Mouse (Mus musculus): ENCODE measurements around the gene Ly75. TPM values are rescaled to one million over a fixed set of nuclear protein-coding genes. Genes with fewer than 3 reads are reported as not detected.

The Ly75 gene
- 0.86 and 1.0 TPM in 2 replicates for polyA plus RNA-seq (2015; fragmentation: Nextera tagmentation; extraction: Ambion mirVana)

DNA sequence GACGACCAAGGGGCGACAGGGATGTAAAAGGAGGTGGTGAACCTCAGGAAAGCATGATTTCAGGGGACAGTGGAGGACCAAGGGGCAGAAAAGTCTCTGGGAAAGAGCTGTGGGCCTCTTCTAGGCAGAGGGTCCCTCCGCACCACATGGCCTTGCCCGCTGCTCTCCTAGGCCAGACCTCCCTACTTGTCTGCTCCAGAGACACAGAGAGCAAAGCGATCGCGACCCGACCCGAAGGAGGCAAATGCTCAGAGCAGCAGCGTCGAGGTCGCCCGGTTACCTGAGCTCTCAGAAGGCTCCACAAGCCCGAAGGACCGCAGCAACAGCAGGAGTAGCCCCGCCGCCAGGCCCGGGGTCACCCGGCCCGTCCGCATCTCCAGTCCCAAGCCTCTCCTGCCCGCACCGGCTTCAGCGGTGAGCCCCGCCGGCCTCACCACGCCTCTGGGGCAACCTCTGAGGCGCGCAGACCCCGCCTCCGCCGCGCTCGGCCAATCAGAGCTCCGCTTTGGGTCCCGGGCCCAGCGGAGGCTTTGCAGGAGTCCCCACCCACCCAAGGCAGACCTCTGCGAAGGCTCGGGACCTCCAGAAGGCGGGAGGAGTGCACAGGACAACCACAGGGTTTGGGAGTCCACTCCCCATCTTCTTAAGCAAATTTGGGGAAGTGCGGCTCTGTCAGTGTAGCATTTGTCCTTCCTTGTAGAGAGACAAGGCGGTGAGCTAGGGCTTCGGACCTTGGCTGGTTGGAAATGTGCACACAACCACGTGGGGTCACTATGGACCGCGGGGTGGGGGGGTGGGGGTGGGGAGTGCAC is at the start of gene Ly75:
Gene Ly75, minus strand, starts transcription at position 446 of the 812 bp plus-strand sequence.
- Histone ChIP-seq H3K27me3 (ENCODE audit: control insufficient read depth, insufficient read depth, low read length) (no peaks in the 10 kb centered on the region), H3K9me3 (replicated peaks; ENCODE audit: control insufficient read depth, low read length) (no peaks in the 10 kb centered on the region), H3K36me3 (ENCODE audit: control insufficient read depth, insufficient read depth, low read length) (no peaks in the 10 kb centered on the region), H3K4me1 (ENCODE audit: control insufficient read depth, insufficient read depth, low read length) (no peaks in the 10 kb centered on the region), H3K4me3 (replicated peaks; ENCODE audit: low read length) (peak within 1 kb of the TSS; percentile 65), H3K27ac (ENCODE audit: low read length) (no peak within 1 kb of the TSS), H3K9ac (ENCODE audit: low read length) (peak within 1 kb of the TSS; percentile 63), H3K4me2 (ENCODE audit: low read depth, low read length) (peak within 1 kb of the TSS; percentile 76)
- ATAC-seq (ENCODE audit: insufficient read depth, low FRiP score): peak; percentile 98
- WGBS: 1% methylated on average over 46 of the region's 46 CpGs

DNA sequence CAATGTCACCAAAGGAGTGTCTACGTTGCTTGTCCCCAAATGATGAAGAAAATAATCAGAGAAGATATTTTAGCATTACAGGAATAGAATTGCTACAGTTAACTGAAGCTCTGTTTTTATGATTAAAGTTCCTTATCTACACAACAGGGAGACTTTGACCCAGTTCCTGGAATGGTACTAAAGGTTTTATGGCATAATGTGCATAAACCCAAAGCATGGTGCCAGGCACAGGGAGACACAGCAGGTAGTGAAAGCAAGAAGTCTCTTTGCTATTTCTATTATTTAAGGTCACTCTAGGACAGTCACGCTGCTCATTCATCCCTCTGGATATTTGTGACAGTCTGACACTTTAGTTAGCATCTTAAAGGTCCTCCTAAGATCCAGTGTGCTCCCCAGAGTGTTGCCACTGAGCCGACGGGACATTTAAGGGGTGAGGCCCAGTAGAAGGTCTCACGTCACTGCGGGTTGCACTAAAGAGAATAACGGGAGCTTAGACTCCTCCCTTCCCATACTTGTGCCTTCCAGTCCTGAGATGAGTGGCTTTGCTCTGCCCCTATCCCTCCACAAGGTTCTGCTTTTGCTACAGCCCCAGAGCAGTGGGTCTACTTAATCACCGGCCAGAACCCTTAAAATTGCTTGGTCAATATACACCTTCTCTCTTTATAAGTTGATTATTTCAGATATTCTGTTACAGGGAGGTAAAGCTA is 47.4 kb upstream of the Ly75 start:
- Histone ChIP-seq H3K4me3 (replicated peaks; ENCODE audit: low read length) (no peak overlapping the region), H3K4me2 (ENCODE audit: low read depth, low read length) (no peak overlapping the region), H3K9ac (ENCODE audit: low read length) (no peak overlapping the region), H3K27me3 (ENCODE audit: control insufficient read depth, insufficient read depth, low read length) (no peaks in the 10 kb centered on the region), H3K36me3 (ENCODE audit: control insufficient read depth, insufficient read depth, low read length) (no peaks in the 10 kb centered on the region), H3K4me1 (ENCODE audit: control insufficient read depth, insufficient read depth, low read length) (no peaks in the 10 kb centered on the region), H3K9me3 (replicated peaks; ENCODE audit: control insufficient read depth, low read length) (no peaks in the 10 kb centered on the region), H3K27ac (ENCODE audit: low read length) (no peak overlapping the region)
- WGBS: 70% methylated on average over 8 of the region's 8 CpGs
- no peak for ATAC-seq (ENCODE audit: insufficient read depth, low FRiP score)

DNA sequence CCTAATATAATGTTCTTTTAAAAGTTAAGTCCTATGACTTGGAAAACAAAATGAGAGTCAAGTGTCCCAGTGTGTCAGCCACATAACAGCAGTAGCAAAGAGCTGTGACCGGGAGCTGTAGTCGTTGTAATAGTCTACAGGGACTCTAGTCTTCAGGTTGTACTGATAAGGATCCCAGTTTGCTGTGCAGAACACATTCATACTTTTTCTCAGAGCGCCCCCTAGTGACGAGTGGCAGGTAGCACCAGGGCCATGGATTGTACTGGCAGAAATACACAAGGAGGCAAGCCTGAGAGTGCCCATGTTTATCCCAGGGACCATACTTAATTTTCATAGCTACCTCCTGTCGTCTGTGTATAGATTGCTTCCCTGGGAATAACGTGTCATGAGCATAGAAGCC is 35.0 kb upstream of the Ly75 start:
- no peak overlapping the region for H3K4me3 ChIP-seq (replicated peaks; ENCODE audit: low read length)
- ATAC-seq (ENCODE audit: insufficient read depth, low FRiP score): peak; percentile 56; the same call in 1 of the 2 replicates
- H3K27me3 ChIP-seq (ENCODE audit: control insufficient read depth, insufficient read depth, low read length): no peaks in the 10 kb centered on the region
- H3K36me3 ChIP-seq (ENCODE audit: control insufficient read depth, insufficient read depth, low read length): no peaks in the 10 kb centered on the region
- H3K27ac ChIP-seq (ENCODE audit: low read length): no peak overlapping the region
- WGBS: 9% methylated on average over 6 of the region's 6 CpGs
- no peak overlapping the region for H3K9ac ChIP-seq (ENCODE audit: low read length)
- 0 out of 2 replicates have a peak, but pooled peaks cover 2% of the 10 kb centered on the region for H3K4me1 ChIP-seq (ENCODE audit: control insufficient read depth, insufficient read depth, low read length)
- H3K9me3 ChIP-seq (replicated peaks; ENCODE audit: control insufficient read depth, low read length): no peaks in the 10 kb centered on the region
- no peak overlapping the region for H3K4me2 ChIP-seq (ENCODE audit: low read depth, low read length)

DNA sequence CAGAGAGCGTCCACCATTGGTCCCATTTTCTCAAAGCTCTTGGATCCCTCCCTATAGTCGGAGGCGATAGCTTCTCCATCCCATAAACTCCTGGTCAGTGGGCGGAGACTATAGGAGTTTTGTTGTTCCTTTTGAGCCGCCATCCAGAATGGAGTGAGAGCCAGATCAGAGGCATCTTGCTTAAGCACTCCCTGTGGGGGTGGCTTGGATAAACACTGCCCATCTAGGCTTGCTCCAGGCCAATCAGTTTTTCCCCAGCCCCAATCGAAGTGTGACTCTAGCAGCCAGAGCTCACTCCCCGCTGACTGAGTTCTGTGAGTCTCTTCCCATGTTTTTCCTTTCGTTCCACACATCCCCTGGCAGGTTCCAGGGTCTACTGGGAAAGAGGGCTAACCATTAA is 31.2 kb upstream of the Ly75 start:
- H3K4me3 ChIP-seq (replicated peaks; ENCODE audit: low read length): no peak overlapping the region
- no peak for ATAC-seq (ENCODE audit: insufficient read depth, low FRiP score)
- no peak overlapping the region for H3K27ac ChIP-seq (ENCODE audit: low read length)
- no peaks in the 10 kb centered on the region for H3K36me3 ChIP-seq (ENCODE audit: control insufficient read depth, insufficient read depth, low read length)
- no peaks in the 10 kb centered on the region for H3K9me3 ChIP-seq (replicated peaks; ENCODE audit: control insufficient read depth, low read length)
- 0 out of 2 replicates have a peak, but pooled peaks cover 3% of the 10 kb centered on the region for H3K4me1 ChIP-seq (ENCODE audit: control insufficient read depth, insufficient read depth, low read length)
- H3K9ac ChIP-seq (ENCODE audit: low read length): no peak overlapping the region
- H3K27me3 ChIP-seq (ENCODE audit: control insufficient read depth, insufficient read depth, low read length): no peaks in the 10 kb centered on the region
- H3K4me2 ChIP-seq (ENCODE audit: low read depth, low read length): no peak overlapping the region
- 62% methylated on average over 8 of the region's 8 CpGs for WGBS

DNA sequence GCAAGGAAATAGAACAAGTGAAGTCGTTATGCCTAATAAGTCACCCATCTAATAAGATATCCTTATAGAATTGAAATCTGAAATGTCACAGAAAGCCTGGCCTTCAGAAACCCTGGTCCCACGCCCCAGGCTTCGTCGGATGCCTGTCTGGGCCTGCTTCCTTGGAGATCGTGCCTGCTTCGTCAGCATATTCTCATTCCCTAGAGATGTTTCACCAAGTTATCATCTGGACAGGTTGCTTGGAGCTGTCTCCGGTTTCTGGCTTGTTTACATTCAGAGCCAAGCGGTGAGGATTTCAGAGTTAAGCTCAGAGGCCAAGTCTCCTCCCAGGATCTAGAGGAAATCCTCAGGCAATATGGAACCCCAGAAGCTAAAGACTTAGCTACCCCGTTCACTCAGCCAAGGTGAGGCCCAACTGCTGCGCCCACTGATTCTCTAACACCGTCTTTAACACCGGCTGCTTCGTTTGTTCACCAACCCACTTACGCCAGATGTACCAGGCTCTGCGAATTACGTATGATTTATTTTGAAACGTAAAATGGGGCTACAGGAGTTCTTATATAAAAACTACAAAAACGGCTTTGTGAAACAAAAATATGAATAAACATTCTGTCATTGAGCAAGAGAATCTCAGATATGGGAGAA is 30.0 kb upstream of the Ly75 start:
- Histone ChIP-seq H3K9me3 (replicated peaks; ENCODE audit: control insufficient read depth, low read length) (no peaks in the 10 kb centered on the region), H3K9ac (ENCODE audit: low read length) (no peak overlapping the region), H3K27me3 (ENCODE audit: control insufficient read depth, insufficient read depth, low read length) (no peaks in the 10 kb centered on the region), H3K27ac (ENCODE audit: low read length) (no peak overlapping the region), H3K4me2 (ENCODE audit: low read depth, low read length) (no peak overlapping the region), H3K36me3 (ENCODE audit: control insufficient read depth, insufficient read depth, low read length) (no peaks in the 10 kb centered on the region), H3K4me3 (replicated peaks; ENCODE audit: low read length) (no peak overlapping the region), H3K4me1 (ENCODE audit: control insufficient read depth, insufficient read depth, low read length) (0 out of 2 replicates have a peak, but pooled peaks cover 3% of the 10 kb centered on the region)
- ATAC-seq (ENCODE audit: insufficient read depth, low FRiP score): no peak
- WGBS: 55% methylated on average over 18 of the region's 18 CpGs

DNA sequence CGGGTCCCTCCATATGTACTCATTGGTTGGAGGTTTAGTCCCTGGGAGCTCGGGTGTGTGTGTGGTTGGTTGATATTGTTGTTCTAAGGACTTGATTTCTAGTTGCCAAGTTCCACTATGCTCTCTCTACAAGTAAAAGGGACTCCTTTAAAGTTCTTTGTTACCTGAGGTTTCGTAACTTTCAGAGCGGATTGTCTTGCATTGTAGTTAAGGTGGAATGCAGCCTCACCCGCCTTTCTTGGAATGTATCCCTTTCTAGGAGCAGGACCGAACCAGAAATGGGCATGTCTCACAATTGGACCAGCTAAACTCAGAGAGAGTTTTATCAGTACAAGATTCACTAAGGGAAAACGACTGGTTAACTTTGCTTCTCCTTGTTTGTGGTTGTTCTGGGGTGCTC is 28.1 kb upstream of the Ly75 start:
- H3K9ac ChIP-seq (ENCODE audit: low read length): no peak overlapping the region

DNA sequence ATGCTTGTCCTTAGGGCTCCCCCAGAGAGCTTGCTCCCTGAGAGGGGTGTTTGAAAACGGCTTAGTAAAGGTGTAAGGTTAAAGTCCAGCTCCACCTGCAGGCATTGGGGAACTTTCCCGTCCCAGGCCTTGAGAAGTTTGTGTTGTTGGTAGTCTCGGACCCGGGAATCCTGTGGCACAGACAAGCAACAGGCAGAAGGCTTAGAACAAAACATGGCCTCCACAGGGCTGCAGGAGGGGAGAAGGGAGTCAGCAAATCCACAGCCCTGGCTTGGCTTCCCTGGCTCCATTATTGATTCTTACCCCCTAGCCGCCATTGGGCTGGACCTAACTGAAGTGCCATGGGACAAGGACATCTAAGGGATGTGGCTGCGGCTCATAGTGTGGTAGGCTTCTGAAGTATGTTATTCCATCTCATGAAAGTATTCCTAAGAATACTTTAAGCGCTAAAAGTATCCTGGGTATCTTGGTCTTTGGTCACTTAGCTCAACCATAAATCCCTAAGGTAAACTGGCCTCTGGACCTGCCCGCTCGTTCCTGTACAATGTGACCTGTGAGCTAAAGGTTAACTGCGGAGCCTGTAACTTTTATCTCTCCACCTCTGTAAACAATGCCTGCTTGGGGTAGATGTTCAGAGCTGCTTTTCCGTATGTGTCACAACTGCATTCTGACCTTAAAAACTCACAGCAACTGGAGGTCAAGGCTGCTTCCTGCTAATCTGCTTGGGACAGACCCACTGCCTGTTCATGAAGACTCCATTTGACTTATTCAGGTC is 27.1 kb upstream of the Ly75 start:
- no peaks in the 10 kb centered on the region for H3K9me3 ChIP-seq (replicated peaks; ENCODE audit: control insufficient read depth, low read length)
- H3K27ac ChIP-seq (ENCODE audit: low read length): no peak overlapping the region
- no peak for ATAC-seq (ENCODE audit: insufficient read depth, low FRiP score)
- H3K4me3 ChIP-seq (replicated peaks; ENCODE audit: low read length): no peak overlapping the region
- no peaks in the 10 kb centered on the region for H3K36me3 ChIP-seq (ENCODE audit: control insufficient read depth, insufficient read depth, low read length)
- no peak overlapping the region for H3K9ac ChIP-seq (ENCODE audit: low read length)
- 0 out of 2 replicates have a peak, but pooled peaks cover 3% of the 10 kb centered on the region for H3K4me1 ChIP-seq (ENCODE audit: control insufficient read depth, insufficient read depth, low read length)
- H3K27me3 ChIP-seq (ENCODE audit: control insufficient read depth, insufficient read depth, low read length): no peaks in the 10 kb centered on the region
- 57% methylated on average over 11 of the region's 11 CpGs for WGBS
- no peak overlapping the region for H3K4me2 ChIP-seq (ENCODE audit: low read depth, low read length)

More for the DNA sequence above, 28.1 kb upstream of the Ly75 start:
- ATAC-seq (ENCODE audit: insufficient read depth, low FRiP score): no peak
- H3K4me1 ChIP-seq (ENCODE audit: control insufficient read depth, insufficient read depth, low read length): 0 out of 2 replicates have a peak, but pooled peaks cover 3% of the 10 kb centered on the region
- H3K4me3 ChIP-seq (replicated peaks; ENCODE audit: low read length): no peak overlapping the region
- no peaks in the 10 kb centered on the region for H3K36me3 ChIP-seq (ENCODE audit: control insufficient read depth, insufficient read depth, low read length)
- H3K9me3 ChIP-seq (replicated peaks; ENCODE audit: control insufficient read depth, low read length): no peaks in the 10 kb centered on the region
- no peak overlapping the region for H3K4me2 ChIP-seq (ENCODE audit: low read depth, low read length)
- no peaks in the 10 kb centered on the region for H3K27me3 ChIP-seq (ENCODE audit: control insufficient read depth, insufficient read depth, low read length)
- H3K27ac ChIP-seq (ENCODE audit: low read length): no peak overlapping the region
- WGBS: 79% methylated on average over 7 of the region's 7 CpGs

DNA sequence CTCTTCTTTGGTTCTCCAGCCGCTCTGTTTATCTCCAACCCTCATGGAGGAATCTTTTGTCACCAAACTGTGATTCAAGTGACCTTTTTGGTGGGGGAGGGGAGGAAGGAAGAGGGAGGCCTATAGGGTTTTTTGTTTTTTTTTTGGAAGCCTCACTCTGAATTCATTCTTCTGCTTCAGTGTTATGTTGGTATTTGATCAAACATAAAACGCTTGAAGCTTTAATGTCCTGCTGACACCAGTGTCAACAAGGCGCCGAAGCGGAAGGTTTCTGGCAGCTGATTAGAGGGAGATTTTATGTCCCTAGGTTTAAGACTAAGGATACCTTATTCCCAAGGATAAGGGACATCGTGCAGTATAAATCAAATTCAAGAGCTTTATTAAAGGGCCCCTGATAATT is 26.1 kb upstream of the Ly75 start:
- H3K27ac ChIP-seq (ENCODE audit: low read length): no peak overlapping the region
- no peaks in the 10 kb centered on the region for H3K27me3 ChIP-seq (ENCODE audit: control insufficient read depth, insufficient read depth, low read length)
- ATAC-seq (ENCODE audit: insufficient read depth, low FRiP score): no peak
- 0 out of 2 replicates have a peak, but pooled peaks cover 3% of the 10 kb centered on the region for H3K4me1 ChIP-seq (ENCODE audit: control insufficient read depth, insufficient read depth, low read length)
- no peak overlapping the region for H3K9ac ChIP-seq (ENCODE audit: low read length)
- no peaks in the 10 kb centered on the region for H3K9me3 ChIP-seq (replicated peaks; ENCODE audit: control insufficient read depth, low read length)
- no peak overlapping the region for H3K4me3 ChIP-seq (replicated peaks; ENCODE audit: low read length)
- WGBS: 69% methylated on average over 6 of the region's 6 CpGs
- no peaks in the 10 kb centered on the region for H3K36me3 ChIP-seq (ENCODE audit: control insufficient read depth, insufficient read depth, low read length)
- no peak overlapping the region for H3K4me2 ChIP-seq (ENCODE audit: low read depth, low read length)

Measured in stomach, embryonic 16.5 days (tissue).